Mouse (Mus musculus) megakaryocyte-erythroid progenitor cell, adult 5-6 weeks (primary cell): ENCODE measurements around the gene Gldc. TPM values are rescaled to one million over a fixed set of nuclear protein-coding genes. Genes with fewer than 3 reads are reported as not detected.

ENCODE experiments used
- ATAC-seq: replicated peaks from 2 replicates; pipeline ENCODE4 v1.8.0; 2016; ENCODE audit warnings: mild to moderate bottlenecking, inconsistent platforms; ENCODE audit not compliant: severe bottlenecking, poor library complexity, low FRiP score, low TSS enrichment
- total RNA-seq, 2 experiments: library from RNA; stranded (forward) in 1 of 2; stranded (reverse) in 1 of 2; fragments of 200-1000, 215-1000 nt in 1 of 2; fragments of >200 nt in 1 of 2; fragmentation: Nextera tagmentation in 1 of 2; gene quantifications; 2 replicates each; pipeline ENCODE4 v1.2.3; 2014 to 2017

The Gldc gene
- total RNA-seq, 2 experiments from 2014 or later = not detected

- no peak for ATAC-seq
Observed at GRCm38 (mm10) chr19:30112961-30113688, 62.1 kb downstream of the Gldc start.

- no peak for ATAC-seq
Observed at GRCm38 (mm10) chr19:30111421-30111820, 63.8 kb downstream of the Gldc start.

- no peak for ATAC-seq
Observed at GRCm38 (mm10) chr19:30109122-30109521, 66.1 kb downstream of the Gldc start.

- ATAC-seq = no peak
Observed at GRCm38 (mm10) chr19:30108616-30109015, 66.6 kb downstream of the Gldc start.

- no peak for ATAC-seq
Observed at GRCm38 (mm10) chr19:30107221-30107845, 67.9 kb downstream of the Gldc start.

- peak; percentile 26; the same call in 1 of the 2 replicates for ATAC-seq
Observed at GRCm38 (mm10) chr19:30105045-30105842, 70.0 kb downstream of the Gldc start.

GRCm38 (mm10) chr19:30102620-30103019 lies 72.6 kb downstream of the Gldc start:
- ATAC-seq = no peak

- no peak for ATAC-seq
Observed at GRCm38 (mm10) chr19:30100571-30100970, 74.7 kb downstream of the Gldc start.

- ATAC-seq = no peak
Observed at GRCm38 (mm10) chr19:30097039-30097438, 78.2 kb downstream of the Gldc start.

GRCm38 (mm10) chr19:30096186-30096585 lies 79.0 kb downstream of the Gldc start:
- ATAC-seq = no peak

GRCm38 (mm10) chr19:30091644-30092295 lies 83.5 kb downstream of the Gldc start:
- ATAC-seq = no peak

GRCm38 (mm10) chr19:30090163-30090562 lies 85.1 kb downstream of the Gldc start:
- no peak for ATAC-seq

- 0 out of 2 replicates have a peak, but pooled peaks have one; percentile 18 for ATAC-seq
Observed at GRCm38 (mm10) chr19:30065797-30066196, 109.4 kb downstream of the Gldc start.

GRCm38 (mm10) chr19:30054218-30054617 lies 121.0 kb downstream of the Gldc start:
- ATAC-seq = no peak

- ATAC-seq = no peak
Observed at GRCm38 (mm10) chr19:30051479-30051878, 123.8 kb downstream of the Gldc start.

- ATAC-seq = peak; percentile 99
Observed at GRCm38 (mm10) chr19:30050584-30050983, 124.6 kb downstream of the Gldc start.
